Mouse (Mus musculus): ENCODE measurements at regions not wholly inside any gene's neighbourhood (a gene's known extent, or its start where the extent isn't known, plus 50 kb on each side); places are given as distances from the start of the nearest gene placed in this dataset.
"Not testable (repeated sequence)": the region's sequence is repeated elsewhere in the genome, so short reads cannot be mapped to it uniquely, and the experiment has no call there.

DNA sequence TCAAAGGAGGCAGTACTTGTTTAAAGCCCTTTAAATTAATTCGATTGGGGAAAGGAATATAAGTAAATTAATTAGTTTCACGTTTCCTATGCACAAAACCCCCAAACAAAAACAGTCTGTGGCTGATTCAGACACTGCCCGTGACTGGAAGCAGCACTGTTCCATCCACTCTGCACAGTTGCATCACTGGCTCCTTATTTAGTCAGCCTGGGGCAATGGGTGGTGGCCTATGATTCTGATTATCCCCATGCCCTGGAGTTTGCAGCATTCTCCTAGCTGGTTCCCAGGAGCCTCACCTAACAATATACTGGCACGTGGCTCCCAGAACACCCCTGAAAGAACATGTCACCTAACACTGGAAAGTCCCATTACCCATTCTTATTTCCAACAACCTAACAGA, 99.6 kb upstream of the Fam78b start:
- no peak for DNase-seq

DNA sequence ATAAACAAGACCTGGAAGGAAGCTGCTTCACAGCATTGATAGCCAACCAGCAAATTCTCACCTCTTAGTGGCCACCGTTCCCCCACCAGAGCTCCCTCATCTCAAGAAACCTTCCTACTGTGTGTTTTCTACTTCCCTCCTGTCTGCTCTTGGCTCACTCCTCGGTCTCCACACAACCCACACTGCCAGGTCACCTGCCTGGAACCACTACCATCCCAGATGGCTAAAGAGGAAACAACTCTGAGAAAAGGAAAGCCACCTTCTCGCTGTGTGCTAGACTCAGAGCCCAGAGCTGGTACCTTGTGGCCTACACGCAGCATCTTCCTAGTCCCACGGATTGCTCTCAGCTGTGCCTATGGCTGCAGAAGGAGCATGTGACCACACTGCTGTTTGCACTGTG, 97.8 kb upstream of the Fam78b start:
- no peak for DNase-seq

DNA sequence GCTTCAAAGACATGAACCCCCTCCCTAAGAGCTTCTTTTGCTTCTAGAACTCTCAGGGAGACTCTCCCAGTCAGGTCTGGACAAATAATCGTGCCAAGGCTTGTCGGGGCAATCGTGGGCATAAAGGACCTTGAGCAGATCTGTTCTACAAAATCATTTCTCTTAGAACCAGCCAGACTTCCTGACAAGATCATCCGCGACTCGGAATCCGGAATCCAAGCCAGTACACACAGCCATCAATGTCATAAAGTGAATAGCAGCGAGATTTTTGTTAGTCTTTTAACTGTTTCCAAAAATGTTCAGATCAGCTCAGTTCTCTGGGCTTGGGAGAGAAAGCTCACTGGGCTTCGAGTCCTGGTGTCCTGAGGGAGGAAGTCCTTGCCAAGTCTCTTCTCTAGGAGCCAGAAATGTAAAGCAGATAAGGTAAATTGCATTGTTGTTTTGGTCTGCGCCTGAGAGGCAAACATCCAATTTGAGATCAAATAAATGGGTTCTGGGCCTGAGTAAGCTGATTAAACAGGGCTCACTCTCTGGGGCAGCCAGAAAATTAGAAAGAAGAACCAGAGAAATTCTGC, 92.9 kb upstream of the Fam78b start:
- DNase-seq, result no peak

DNA sequence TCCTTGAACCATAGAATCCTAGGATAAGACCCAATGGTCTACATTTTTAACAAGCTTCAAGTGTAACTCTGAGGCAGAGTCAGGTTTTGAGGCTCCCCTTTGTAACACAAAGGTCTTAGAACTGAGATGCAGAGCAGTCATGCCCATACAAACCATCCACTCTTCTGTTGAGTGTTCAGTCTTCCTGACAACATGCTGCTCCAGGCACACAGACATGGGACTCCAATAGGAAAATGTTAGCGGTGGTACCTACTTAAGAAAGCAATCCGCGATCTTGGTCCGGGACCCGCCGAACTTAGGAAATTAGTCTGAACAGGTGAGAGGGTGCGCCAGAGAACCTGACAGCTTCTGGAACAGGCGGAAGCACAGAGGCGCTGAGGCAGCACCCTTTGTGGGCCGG, 89.0 kb upstream of the Fam78b start:
- not testable (repeated sequence) for DNase-seq

DNA sequence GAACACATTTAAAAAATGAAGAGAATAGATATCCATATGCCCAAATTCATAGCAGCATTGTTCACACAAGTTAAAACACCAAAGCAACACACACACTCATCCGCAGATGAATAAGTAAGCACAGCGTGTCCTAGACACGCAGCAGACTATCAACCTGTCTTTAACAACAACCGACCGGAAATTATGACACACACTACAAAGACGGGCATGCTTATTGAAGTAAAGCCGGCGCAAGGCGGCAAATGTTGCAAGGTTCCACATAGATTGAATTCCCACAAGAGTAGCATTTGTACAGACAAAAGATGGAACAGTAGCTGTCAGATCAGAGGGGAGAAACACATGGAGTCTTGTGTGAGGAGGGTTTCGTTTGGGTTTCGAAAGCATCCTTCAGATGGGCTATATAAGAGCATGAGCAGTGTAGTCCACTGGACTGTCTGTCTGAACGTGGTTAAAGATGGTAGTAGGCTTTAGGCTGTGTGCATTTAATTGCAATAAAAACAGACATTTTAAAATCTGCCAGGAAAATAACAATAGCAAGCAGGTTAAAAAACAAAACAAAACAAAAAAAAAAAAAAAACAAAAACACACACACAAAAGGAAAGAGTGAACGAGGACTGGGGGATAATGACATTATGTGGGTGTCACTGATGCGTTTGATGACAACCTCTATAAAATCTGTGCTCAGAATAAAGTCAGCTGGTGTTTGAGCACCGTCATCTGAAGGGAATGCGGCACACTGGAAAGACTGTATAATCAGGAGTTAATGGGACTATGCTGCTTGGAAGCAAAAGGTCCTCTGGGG, 78.1 kb upstream of the Fam78b start:
- DNase-seq, result no peak

DNA sequence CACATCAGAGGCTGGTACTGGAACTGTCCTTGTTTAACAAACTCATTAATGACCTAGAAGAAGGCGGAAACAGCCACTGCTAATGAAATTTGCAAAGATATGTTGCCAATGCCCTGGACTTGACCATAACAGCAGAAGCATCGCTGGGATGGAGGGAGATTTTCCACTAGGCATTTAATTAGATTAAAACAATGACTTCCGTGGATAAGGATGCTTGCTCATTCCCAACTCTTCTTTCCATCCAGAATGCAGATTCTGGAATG, 77.6 kb upstream of the Fam78b start:
- DNase-seq, result no peak

DNA sequence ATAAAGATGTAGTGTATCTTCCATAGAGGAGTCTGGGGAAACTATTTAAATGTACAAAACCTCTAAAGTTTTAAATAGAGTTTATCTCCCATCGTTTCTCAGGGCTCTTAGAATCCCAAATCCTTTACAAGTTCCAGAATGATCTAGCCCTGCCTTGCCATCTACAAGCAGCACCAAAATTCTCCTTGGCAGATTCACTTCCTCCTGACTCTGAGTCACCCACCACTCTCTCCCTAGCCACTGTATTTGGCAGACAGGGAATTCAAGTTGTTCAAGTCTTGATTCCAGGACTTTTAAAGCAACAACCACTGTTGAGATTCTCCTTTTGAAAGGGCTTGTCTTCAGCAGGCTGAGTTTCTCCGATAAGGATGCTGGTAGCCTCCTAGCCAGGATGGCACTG, 77.1 kb upstream of the Fam78b start:
- DNase-seq, result no peak

DNA sequence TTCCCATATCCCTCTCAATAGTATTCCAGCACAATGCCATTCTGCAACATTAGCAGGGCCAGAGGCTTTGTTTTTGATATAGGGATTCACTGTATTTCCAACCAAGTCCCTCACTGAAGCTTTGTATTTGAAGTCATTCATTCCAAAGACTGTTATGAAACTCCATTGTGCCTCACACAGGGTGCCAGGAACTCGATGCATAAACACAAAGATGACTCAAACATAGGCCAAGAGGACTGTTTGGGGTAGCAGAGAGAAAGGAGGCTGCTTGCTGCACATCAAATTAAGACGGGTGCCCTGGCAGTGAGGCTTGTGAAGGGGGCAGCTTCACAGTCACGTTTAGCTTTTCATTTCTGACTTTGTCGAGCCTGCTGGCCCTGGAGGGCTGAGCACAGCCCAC, 75.1 kb upstream of the Fam78b start:
- DNase-seq, result no peak

DNA sequence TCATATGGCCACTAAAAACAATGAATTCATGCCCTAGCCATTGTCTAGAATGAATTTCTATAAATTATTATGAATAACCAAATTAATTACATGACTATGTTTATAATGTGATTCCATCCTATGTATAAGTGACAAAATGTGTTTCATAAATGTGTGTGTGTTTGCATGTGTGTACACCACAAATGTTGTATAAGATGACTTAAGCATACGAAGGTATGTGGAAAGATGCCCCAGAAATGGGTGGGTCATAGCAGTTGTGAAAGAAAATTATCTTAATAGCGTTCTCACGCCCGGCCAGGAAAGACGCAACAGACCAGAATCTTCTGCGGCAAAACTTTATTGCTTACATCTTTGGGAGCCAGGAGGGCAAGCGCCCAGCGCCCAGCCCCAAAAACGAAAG, 61.5 kb upstream of the Fam78b start:
- not testable (repeated sequence) for DNase-seq

DNA sequence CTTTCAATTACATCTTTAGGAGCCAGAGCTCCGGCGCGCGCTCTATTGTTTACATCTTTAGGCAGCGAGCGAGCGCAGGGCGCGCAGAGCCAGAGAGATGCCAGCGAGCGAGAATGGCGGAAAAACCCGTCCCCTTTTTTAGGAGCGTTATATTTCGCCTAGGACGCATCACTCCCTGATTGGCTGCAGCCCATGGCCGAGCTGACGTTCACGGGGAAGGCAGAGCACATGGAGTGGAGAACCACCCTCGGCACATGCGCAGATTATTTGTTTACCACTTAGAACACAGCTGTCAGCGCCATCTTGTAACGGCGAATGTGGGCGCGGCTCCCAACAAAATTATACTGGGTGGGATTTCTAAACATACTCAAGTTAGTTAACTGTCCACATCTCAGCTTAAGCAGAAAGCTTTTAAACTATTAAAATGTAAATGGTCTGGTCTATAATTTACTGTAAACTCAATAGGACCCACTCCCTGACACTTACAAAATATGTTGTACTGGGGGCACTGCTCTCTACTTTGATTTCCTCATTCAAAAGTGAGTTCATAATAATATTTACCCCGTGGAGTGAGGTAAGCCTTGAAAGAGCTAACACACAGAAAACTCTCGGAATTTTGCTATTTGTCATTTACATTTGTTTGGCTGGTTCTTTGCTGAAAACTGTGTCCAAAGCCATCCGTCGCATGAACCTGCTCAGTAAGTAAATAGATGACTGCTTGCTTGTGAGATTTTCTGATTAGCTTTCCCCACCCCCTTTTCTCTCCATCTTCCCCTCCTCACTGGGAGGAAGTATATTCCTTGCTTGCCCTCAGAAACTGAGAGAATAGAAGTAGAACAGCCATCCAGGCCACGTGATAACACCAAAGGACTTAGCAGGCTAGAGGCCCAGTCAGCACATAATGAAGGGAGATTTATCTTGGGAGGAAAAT, 60.8 kb upstream of the Fam78b start:
- not testable (repeated sequence) for DNase-seq

DNA sequence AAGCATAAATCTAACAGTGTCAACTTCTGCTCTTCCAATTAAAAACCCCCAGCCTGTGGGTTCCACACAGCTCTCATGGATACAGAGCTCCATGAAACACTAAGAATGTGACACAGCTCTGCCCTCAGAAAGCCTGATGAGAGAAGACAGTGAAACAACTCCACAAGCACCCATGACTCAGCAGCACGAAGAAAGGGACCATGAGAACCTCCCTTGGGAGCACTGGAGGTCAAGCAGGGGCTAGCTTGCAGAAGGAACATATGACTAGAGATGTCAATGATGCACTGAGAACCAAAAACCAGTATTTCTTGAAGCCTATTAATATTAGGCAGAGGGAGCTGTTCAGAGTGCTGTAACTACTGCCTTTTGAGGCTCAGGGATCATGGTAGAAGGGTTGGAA, 59.0 kb upstream of the Fam78b start:
- no peak for DNase-seq

DNA sequence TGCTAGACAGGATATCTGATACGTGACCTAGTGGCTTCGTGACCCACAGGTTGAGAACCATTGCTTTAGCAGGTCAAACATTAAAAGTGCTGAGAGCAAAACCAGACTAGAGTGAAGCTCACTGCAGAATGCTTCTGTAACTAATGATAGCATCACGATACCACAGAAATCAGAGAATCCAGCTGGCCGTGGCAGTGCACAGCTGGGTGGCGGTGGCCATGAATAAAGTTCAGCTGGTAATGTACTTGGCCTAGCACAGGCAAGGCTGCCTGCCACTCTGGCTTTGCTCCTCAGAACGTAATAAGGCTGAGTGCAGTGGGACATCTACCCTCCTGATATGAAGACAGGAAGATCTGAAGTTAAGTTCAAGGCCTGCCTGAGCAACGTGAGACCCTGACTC, 56.7 kb upstream of the Fam78b start:
- no peak for DNase-seq

DNA sequence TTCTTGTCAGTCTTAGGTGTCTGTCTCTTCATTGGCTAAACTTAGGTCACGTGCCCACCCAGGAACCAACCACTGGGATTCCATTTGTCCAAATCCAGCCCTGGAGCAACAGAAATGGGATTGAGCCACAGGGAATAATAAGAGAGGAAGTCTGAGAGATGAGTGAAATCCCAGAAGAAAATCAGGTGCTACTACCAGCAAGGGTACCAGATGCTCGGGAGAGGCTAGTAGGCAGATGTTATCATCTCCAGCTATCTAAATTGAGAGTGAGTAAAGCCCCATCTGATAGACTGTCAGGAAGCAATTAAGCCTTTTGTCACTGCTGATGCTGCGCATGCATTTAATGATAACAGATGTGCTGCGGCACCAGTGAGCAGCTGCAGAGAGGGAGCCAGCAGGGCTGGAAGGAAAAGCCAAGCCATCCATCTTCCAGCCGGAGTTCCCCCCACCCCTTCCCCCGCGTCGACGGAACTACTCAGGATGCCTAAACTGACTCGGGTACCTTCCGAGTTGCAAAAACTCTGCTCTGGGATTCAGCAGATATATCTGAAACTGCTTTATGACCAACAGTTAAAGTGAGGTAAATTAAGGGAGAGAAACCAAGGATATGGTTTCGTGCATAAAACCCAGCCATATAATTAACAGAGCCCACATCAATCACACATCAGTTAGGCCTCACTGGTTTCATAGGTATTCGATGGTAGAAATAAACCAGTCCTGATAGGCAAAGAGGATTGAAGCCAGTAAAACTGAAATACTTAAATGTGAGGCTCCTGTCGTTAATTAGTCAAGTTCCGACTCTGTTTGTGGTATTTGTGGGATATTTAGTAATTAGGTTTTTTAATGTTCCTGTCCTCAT, 53.1 kb upstream of the Fam78b start:
- DNase-seq, result no peak

Measured in lung, postnatal 10 days (tissue).